ENCODE assay signal across 13 mouse cellular contexts in the genomic region with DNA sequence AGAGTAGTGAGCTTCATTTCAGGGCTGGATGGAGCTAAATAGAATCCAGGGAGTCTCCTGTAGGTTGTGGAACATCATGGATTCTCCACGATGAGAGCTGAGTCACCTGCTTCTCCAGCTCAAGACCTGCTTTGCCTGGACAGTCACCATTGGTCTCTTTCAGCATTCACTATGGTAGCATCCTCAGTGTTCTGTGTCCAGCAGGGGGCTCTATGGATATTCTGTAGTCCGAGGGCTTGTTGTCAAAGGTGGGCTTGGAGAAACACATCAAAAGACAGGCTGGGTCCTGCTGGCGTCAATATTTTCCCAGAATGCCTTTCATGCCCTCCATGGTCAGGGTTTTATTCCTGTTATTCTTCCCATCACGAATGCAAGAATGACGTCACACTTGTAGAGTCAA.
DNase-seq lines count a peak whose midpoint lies in the region; ATAC-seq and TF ChIP-seq lines count a peak whose summit lies in the region.
"Had no signal": no experiment of that assay in that cellular context is flagged by ENCODE, and none has a peak within 500 bp of the region (broad histone marks: within the 10 kb centered on the region; RNA-seq: fewer than 3 reads in every experiment).

No protein-coding gene starts in this region.

- H3K4me1 ChIP-seq in liver, postnatal 0 days (ENCODE audit: insufficient read depth): no peaks in the 10 kb centered on the region
- H3K4me1 ChIP-seq in liver, embryonic 11.5 days (replicated peaks; ENCODE audit: control insufficient read depth, insufficient read depth, low read length): no peaks in the 10 kb centered on the region
- no peaks in the 10 kb centered on the region for H3K4me1 ChIP-seq in cortical plate, adult 2 months (ENCODE audit: control insufficient read depth, insufficient read depth, low read length)
- H3K4me1 ChIP-seq: forebrain, embryonic 15.5 days; kidney, embryonic 15.5 days had no signal

- H3K27ac ChIP-seq in liver, postnatal 0 days (ENCODE audit: low read depth): no peak overlapping the region
- H3K27ac ChIP-seq in liver, embryonic 11.5 days (ENCODE audit: low read depth, low read length): no peak overlapping the region
- no peak overlapping the region for H3K27ac ChIP-seq in cortical plate, adult 2 months (ENCODE audit: insufficient read depth, low read length)
- H3K27ac ChIP-seq: forebrain, embryonic 15.5 days; kidney, embryonic 15.5 days had no signal

- 0 out of 2 replicates have a peak, but pooled peaks have one; percentile 13 for TF ChIP-seq CTCF in liver, postnatal 0 days (IDR thresholded peaks at IDR 0.05; ENCODE audit: low read depth)
- TF ChIP-seq CTCF in cortical plate, adult 2 months (IDR thresholded peaks at IDR 0.05; ENCODE audit: extremely low read depth, insufficient read depth, low read length): 0 out of 2 replicates have a peak, but pooled peaks have one; percentile 8

- no peak overlapping the region for H3K4me3 ChIP-seq in liver, postnatal 0 days (ENCODE audit: low read depth, low read length)
- no peak overlapping the region for H3K4me3 ChIP-seq in liver, embryonic 11.5 days (ENCODE audit: low read depth, low read length)
- H3K4me3 ChIP-seq in cortical plate, adult 2 months (ENCODE audit: insufficient read depth, low read length): no peak overlapping the region
- H3K4me3 ChIP-seq: forebrain, embryonic 15.5 days; kidney, embryonic 15.5 days had no signal

- WGBS in liver, postnatal 0 days (ENCODE audit: insufficient replicate concordance): 50% methylated on average over 5 of the region's 5 CpGs
- WGBS in liver, embryonic 11.5 days: 49% methylated on average over 5 of the region's 5 CpGs

- H3K9ac ChIP-seq in liver, postnatal 0 days (replicated peaks): no peak overlapping the region
- no peak overlapping the region for H3K9ac ChIP-seq in liver, embryonic 11.5 days (ENCODE audit: low read depth, low read length)
- H3K9ac ChIP-seq: forebrain, embryonic 15.5 days; kidney, embryonic 15.5 days had no signal

- H3K4me2 ChIP-seq in liver, postnatal 0 days (ENCODE audit: low read depth, low read length): no peak overlapping the region
- H3K4me2 ChIP-seq in liver, embryonic 11.5 days: no peak overlapping the region
- H3K4me2 ChIP-seq: forebrain, embryonic 15.5 days; kidney, embryonic 15.5 days had no signal

- H3K9me3 ChIP-seq in liver, postnatal 0 days (ENCODE audit: low read length): no peaks in the 10 kb centered on the region
- no peaks in the 10 kb centered on the region for H3K9me3 ChIP-seq in liver, embryonic 11.5 days (ENCODE audit: control insufficient read depth, low read length)
- H3K9me3 ChIP-seq: forebrain, embryonic 15.5 days; kidney, embryonic 15.5 days had no signal

- intact Hi-C loops in heart, postnatal 10 days (cut with DNase I): loop anchor here (5.0 kb wide), 1 partner anchor 39 kb away; no protein-coding TSS in a partner anchor
- intact Hi-C loops in heart, postnatal 25 days (cut with DNase I): no loop called here

- no peaks in the 10 kb centered on the region for H3K27me3 ChIP-seq in liver, postnatal 0 days (ENCODE audit: insufficient read depth, low read length)
- H3K27me3 ChIP-seq in liver, embryonic 11.5 days (replicated peaks; ENCODE audit: control insufficient read depth, insufficient read depth, low read length): no peaks in the 10 kb centered on the region
- H3K27me3 ChIP-seq: forebrain, embryonic 15.5 days; kidney, embryonic 15.5 days had no signal

- ATAC-seq in liver, postnatal 0 days: no peak
- no peak for ATAC-seq in liver, embryonic 11.5 days (replicated peaks; ENCODE audit: low FRiP score)
- ATAC-seq: CD4-positive, CD25-positive, alpha-beta regulatory T cell, adult 4 months; forebrain, embryonic 15.5 days; inflammation-experienced regulatory T-cells, adult 6 months had no signal

- no peak for TF ChIP-seq EP300 in liver, postnatal 0 days (IDR thresholded peaks at IDR 0.05; ENCODE audit: low read depth)

- H3K36me3 ChIP-seq in liver, postnatal 0 days (replicated peaks; ENCODE audit: insufficient read depth, low read length): no peaks in the 10 kb centered on the region
- H3K36me3 ChIP-seq in liver, embryonic 11.5 days (ENCODE audit: control insufficient read depth, insufficient read depth, low read length): no peaks in the 10 kb centered on the region
- H3K36me3 ChIP-seq: forebrain, embryonic 15.5 days; kidney, embryonic 15.5 days had no signal

- TF ChIP-seq POLR2A in cortical plate, adult 2 months (IDR thresholded peaks at IDR 0.05; ENCODE audit: extremely low read depth, insufficient read depth, low read length): no peak

- peak; percentile 8 to 18 for DNase-seq in heart, postnatal 10 days
- no peak for DNase-seq in heart, postnatal 25 days (ENCODE audit: low spot score)
- no peak for DNase-seq in liver, postnatal 0 days
- DNase-seq in liver, embryonic 11.5 days (ENCODE audit: low spot score): no peak
- peak; percentile 5 for DNase-seq in 416B (ENCODE audit: low read depth)
- DNase-seq in cerebellum, adult 9-10 months: no peak
- DNase-seq: cerebellum, adult 9-11 months; thymus, postnatal 14 days had no signal

Comparison
In these comparisons a context has a peak if more than half of its experiments do, and no peak if none do; other contexts are left out.
1. DNase-seq: peak in heart, postnatal 10 days (2 of 2) and 416B (single experiment); none in heart, postnatal 25 days (single experiment), liver, postnatal 0 days (single experiment), liver, embryonic 11.5 days (single experiment) and cerebellum, adult 9-10 months (single experiment).